Comparison of ENCODE assay signal across 16 mouse cellular contexts in the genomic region with DNA sequence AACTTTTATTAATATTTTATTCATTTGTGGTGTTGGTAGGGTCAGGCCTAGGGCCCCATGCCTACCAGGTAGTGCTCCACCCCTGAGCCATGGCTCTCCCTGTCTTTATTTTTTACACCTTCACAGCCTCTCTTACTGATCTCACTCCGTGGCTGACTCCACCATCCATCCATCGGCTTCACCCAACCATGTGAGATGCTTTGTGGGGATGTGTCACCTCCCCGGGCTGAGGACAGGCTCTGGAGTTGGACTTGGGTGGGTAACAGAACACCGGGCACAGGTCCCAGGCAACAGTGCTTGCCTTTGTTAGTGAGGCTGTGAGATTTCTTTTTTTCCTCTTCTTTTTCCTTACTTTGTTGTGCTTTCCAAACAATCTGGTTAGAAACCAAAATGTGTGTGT.
"Had no signal": no experiment of that assay in that cellular context is flagged by ENCODE, and none has a peak within 500 bp of the region (broad histone marks: within the 10 kb centered on the region; RNA-seq: fewer than 3 reads in every experiment).

No protein-coding gene starts in this region.

- H3K36me3 ChIP-seq: neural tube, embryonic 13.5 days; neural tube, embryonic 15.5 days; stomach, embryonic 15.5 days had no signal

- H3K4me1 ChIP-seq: neural tube, embryonic 13.5 days; neural tube, embryonic 15.5 days; stomach, embryonic 15.5 days had no signal

- H3K27me3 ChIP-seq: neural tube, embryonic 13.5 days; neural tube, embryonic 15.5 days; stomach, embryonic 15.5 days had no signal

- H3K4me3 ChIP-seq: neural tube, embryonic 13.5 days; neural tube, embryonic 15.5 days; stomach, embryonic 15.5 days had no signal

- H3K9me3 ChIP-seq: neural tube, embryonic 15.5 days; stomach, embryonic 15.5 days had no signal

- DNase-seq: retina, postnatal 1 day; right cerebral cortex, adult 18-20 months; right cerebral cortex, postnatal 14 days; right cerebral cortex, postnatal 25 days; right cerebral cortex, postnatal 4 days; spleen, adult 18-20 months; thymus, adult 18-20 months; thymus, adult 2 months; thymus, postnatal 14 days; thymus, postnatal 25 days; thymus, postnatal 36 days; thymus, postnatal 4 days had no signal

- H3K27ac ChIP-seq: neural tube, embryonic 13.5 days; neural tube, embryonic 15.5 days; stomach, embryonic 15.5 days; stomach, postnatal 0 days had no signal
